Mouse (Mus musculus): ENCODE measurements at regions not wholly inside any gene's neighbourhood (a gene's known extent, or its start where the extent isn't known, plus 50 kb on each side); places are given as distances from the start of the nearest gene placed in this dataset.

- WGBS = 22% methylated on average over 3 of the region's 3 CpGs
- Histone ChIP-seq H3K27ac (no peak overlapping the region), H3K4me1 (no peaks in the 10 kb centered on the region), H3K4me2 (no peak overlapping the region), H3K27me3 (0 out of 2 replicates have a peak, but pooled peaks cover 5% of the 10 kb centered on the region), H3K36me3 (ENCODE audit: poor library complexity, severe bottlenecking) (no peaks in the 10 kb centered on the region), H3K9me3 (replicated peaks) (no peaks in the 10 kb centered on the region), H3K4me3 (no peak overlapping the region), H3K9ac (no peak overlapping the region)
- ATAC-seq = no peak
Measured at GRCm38 (mm10) chr3:70097813-70098212, 90.4 kb downstream of the Otol1 start.

- H3K4me1 ChIP-seq = no peaks in the 10 kb centered on the region
Measured at GRCm38 (mm10) chr3:70102091-70102490, 94.7 kb downstream of the Otol1 start.

GRCm38 (mm10) chr3:70102593-70103213 lies 95.3 kb downstream of the Otol1 start:
- ATAC-seq = no peak
- H3K27me3 ChIP-seq = 0 out of 2 replicates have a peak, but pooled peaks cover 5% of the 10 kb centered on the region
- no peaks in the 10 kb centered on the region for H3K4me1 ChIP-seq
- no peaks in the 10 kb centered on the region for H3K36me3 ChIP-seq (ENCODE audit: poor library complexity, severe bottlenecking)
- no peak overlapping the region for H3K27ac ChIP-seq
- 77% methylated on average over 9 of the region's 10 CpGs for WGBS
- H3K4me2 ChIP-seq = no peak overlapping the region
- H3K4me3 ChIP-seq = no peak overlapping the region
- H3K9ac ChIP-seq = no peak overlapping the region
- H3K9me3 ChIP-seq (replicated peaks) = no peaks in the 10 kb centered on the region

More at GRCm38 (mm10) chr3:70102091-70102490, 94.7 kb downstream of the Otol1 start:
- no peak overlapping the region for H3K9ac ChIP-seq
- WGBS = 70% methylated on average over 7 of the region's 7 CpGs
- H3K4me3 ChIP-seq = no peak overlapping the region
- H3K36me3 ChIP-seq (ENCODE audit: poor library complexity, severe bottlenecking) = no peaks in the 10 kb centered on the region
- no peak overlapping the region for H3K27ac ChIP-seq
- no peaks in the 10 kb centered on the region for H3K9me3 ChIP-seq (replicated peaks)
- ATAC-seq = no peak
- H3K27me3 ChIP-seq = 0 out of 2 replicates have a peak, but pooled peaks cover 5% of the 10 kb centered on the region
- H3K4me2 ChIP-seq = no peak overlapping the region

- H3K27me3 ChIP-seq = 0 out of 2 replicates have a peak, but pooled peaks cover 5% of the 10 kb centered on the region
- 9% methylated on average over 21 of the region's 21 CpGs for WGBS
- H3K9ac ChIP-seq = peak overlapping the region; percentile 60
- peak overlapping the region; percentile 38 for H3K4me3 ChIP-seq
- H3K27ac ChIP-seq = peak overlapping the region; percentile 64
- peak; percentile 54 for ATAC-seq
- no peaks in the 10 kb centered on the region for H3K36me3 ChIP-seq (ENCODE audit: poor library complexity, severe bottlenecking)
- no peaks in the 10 kb centered on the region for H3K9me3 ChIP-seq (replicated peaks)
- H3K4me1 ChIP-seq = no peaks in the 10 kb centered on the region
- H3K4me2 ChIP-seq = peak overlapping the region; percentile 62
Measured at GRCm38 (mm10) chr3:70103983-70104827, 96.8 kb downstream of the Otol1 start.

GRCm38 (mm10) chr3:70104828-70105399 lies 97.5 kb downstream of the Otol1 start:
- Histone ChIP-seq H3K9ac (peak overlapping the region; percentile 60), H3K27ac (no peak overlapping the region), H3K27me3 (0 out of 2 replicates have a peak, but pooled peaks cover 5% of the 10 kb centered on the region), H3K9me3 (replicated peaks) (no peaks in the 10 kb centered on the region), H3K36me3 (ENCODE audit: poor library complexity, severe bottlenecking) (no peaks in the 10 kb centered on the region), H3K4me3 (peak overlapping the region; percentile 38), H3K4me1 (no peaks in the 10 kb centered on the region), H3K4me2 (peak overlapping the region; percentile 62)
- WGBS = 14% methylated on average over 7 of the region's 7 CpGs
- ATAC-seq = peak; percentile 67

- WGBS = 75% methylated on average over 1 of the region's 1 CpGs
Measured at GRCm38 (mm10) chr3:70105561-70105960, 98.1 kb downstream of the Otol1 start.

GRCm38 (mm10) chr3:70106141-70106540 lies 98.7 kb downstream of the Otol1 start:
- WGBS = 74% methylated on average over 2 of the region's 2 CpGs
- H3K4me1 ChIP-seq = no peaks in the 10 kb centered on the region
- ATAC-seq = no peak

More at GRCm38 (mm10) chr3:70105561-70105960, 98.1 kb downstream of the Otol1 start:
- no peak overlapping the region for H3K27ac ChIP-seq
- H3K4me3 ChIP-seq = no peak overlapping the region
- ATAC-seq = no peak
- 0 out of 2 replicates have a peak, but pooled peaks cover 5% of the 10 kb centered on the region for H3K27me3 ChIP-seq
- H3K9ac ChIP-seq = no peak overlapping the region
- no peaks in the 10 kb centered on the region for H3K4me1 ChIP-seq
- no peaks in the 10 kb centered on the region for H3K36me3 ChIP-seq (ENCODE audit: poor library complexity, severe bottlenecking)
- H3K9me3 ChIP-seq (replicated peaks) = no peaks in the 10 kb centered on the region
- no peak overlapping the region for H3K4me2 ChIP-seq

GRCm38 (mm10) chr3:70126212-70126611 lies 118.8 kb downstream of the Otol1 start:
- H3K9ac ChIP-seq = no peak overlapping the region
- H3K4me2 ChIP-seq = no peak overlapping the region
- no peaks in the 10 kb centered on the region for H3K36me3 ChIP-seq (ENCODE audit: poor library complexity, severe bottlenecking)
- H3K9me3 ChIP-seq (replicated peaks) = no peaks in the 10 kb centered on the region
- no peak overlapping the region for H3K4me3 ChIP-seq
- 90% methylated on average over 1 of the region's 1 CpGs for WGBS
- no peaks in the 10 kb centered on the region for H3K27me3 ChIP-seq
- no peak overlapping the region for H3K27ac ChIP-seq
- no peaks in the 10 kb centered on the region for H3K4me1 ChIP-seq
- ATAC-seq = no peak

More at GRCm38 (mm10) chr3:70106141-70106540, 98.7 kb downstream of the Otol1 start:
- H3K36me3 ChIP-seq (ENCODE audit: poor library complexity, severe bottlenecking) = no peaks in the 10 kb centered on the region
- no peaks in the 10 kb centered on the region for H3K9me3 ChIP-seq (replicated peaks)
- H3K4me3 ChIP-seq = no peak overlapping the region
- no peak overlapping the region for H3K9ac ChIP-seq
- no peak overlapping the region for H3K27ac ChIP-seq
- 0 out of 2 replicates have a peak, but pooled peaks cover 5% of the 10 kb centered on the region for H3K27me3 ChIP-seq
- no peak overlapping the region for H3K4me2 ChIP-seq

GRCm38 (mm10) chr3:70130241-70131029 lies 123.0 kb downstream of the Otol1 start:
- no peak overlapping the region for H3K4me2 ChIP-seq
- H3K27me3 ChIP-seq = no peaks in the 10 kb centered on the region
- no peaks in the 10 kb centered on the region for H3K9me3 ChIP-seq (replicated peaks)
- no peaks in the 10 kb centered on the region for H3K36me3 ChIP-seq (ENCODE audit: poor library complexity, severe bottlenecking)
- ATAC-seq = no peak
- WGBS = 92% methylated on average over 8 of the region's 8 CpGs
- H3K4me1 ChIP-seq = no peaks in the 10 kb centered on the region
- no peak overlapping the region for H3K9ac ChIP-seq
- no peak overlapping the region for H3K27ac ChIP-seq
- H3K4me3 ChIP-seq = no peak overlapping the region

- Histone ChIP-seq H3K9ac (no peak overlapping the region), H3K4me3 (no peak overlapping the region), H3K4me1 (no peaks in the 10 kb centered on the region), H3K27me3 (no peaks in the 10 kb centered on the region), H3K36me3 (ENCODE audit: poor library complexity, severe bottlenecking) (no peaks in the 10 kb centered on the region), H3K9me3 (replicated peaks) (no peaks in the 10 kb centered on the region), H3K27ac (no peak overlapping the region), H3K4me2 (no peak overlapping the region)
- ATAC-seq = no peak
- 66% methylated on average over 2 of the region's 2 CpGs for WGBS
Measured at GRCm38 (mm10) chr3:70134963-70135362, 127.5 kb downstream of the Otol1 start.

GRCm38 (mm10) chr3:70138488-70138887 lies 131.1 kb downstream of the Otol1 start:
- H3K27ac ChIP-seq = no peak overlapping the region
- no peak overlapping the region for H3K9ac ChIP-seq
- no peak overlapping the region for H3K4me2 ChIP-seq
- H3K4me1 ChIP-seq = no peaks in the 10 kb centered on the region
- 89% methylated on average over 2 of the region's 2 CpGs for WGBS
- no peaks in the 10 kb centered on the region for H3K36me3 ChIP-seq (ENCODE audit: poor library complexity, severe bottlenecking)
- H3K27me3 ChIP-seq = no peaks in the 10 kb centered on the region
- no peaks in the 10 kb centered on the region for H3K9me3 ChIP-seq (replicated peaks)
- no peak for ATAC-seq
- no peak overlapping the region for H3K4me3 ChIP-seq
